Mouse (Mus musculus) ovary, adult 18-20 months (tissue): ENCODE data around the gene Mpp2.

Experiments
- DNase-seq: peaks from one replicate; pipeline ENCODE4 v3.0.0; 2022; ENCODE audit warnings: low spot score, mixed read lengths

Mpp2 gene

GRCm38 (mm10) chr11:102008954-102009637 is 79.2 kb downstream of the Mpp2 start:
- no peak for DNase-seq

- no peak for DNase-seq
Measured at GRCm38 (mm10) chr11:102008372-102008771, 79.9 kb downstream of the Mpp2 start.
